Mouse (Mus musculus): Measurements from ENCODE around the gene Sv2a.

- TF ChIP-seq CTCF (IDR thresholded peaks at IDR 0.05; ENCODE audit: control insufficient read depth, insufficient read depth, low read length): no peak
- TF ChIP-seq POLR2A (IDR thresholded peaks at IDR 0.05; ENCODE audit: borderline replicate concordance, control insufficient read depth, low read depth, low read length): no peak
Observed at GRCm38 (mm10) chr3:96230910-96231757, 50.2 kb downstream of the Sv2a start.

All from bone marrow, adult 2 months (tissue).